Mouse (Mus musculus): ENCODE results near the gene Pappa2.

DNA sequence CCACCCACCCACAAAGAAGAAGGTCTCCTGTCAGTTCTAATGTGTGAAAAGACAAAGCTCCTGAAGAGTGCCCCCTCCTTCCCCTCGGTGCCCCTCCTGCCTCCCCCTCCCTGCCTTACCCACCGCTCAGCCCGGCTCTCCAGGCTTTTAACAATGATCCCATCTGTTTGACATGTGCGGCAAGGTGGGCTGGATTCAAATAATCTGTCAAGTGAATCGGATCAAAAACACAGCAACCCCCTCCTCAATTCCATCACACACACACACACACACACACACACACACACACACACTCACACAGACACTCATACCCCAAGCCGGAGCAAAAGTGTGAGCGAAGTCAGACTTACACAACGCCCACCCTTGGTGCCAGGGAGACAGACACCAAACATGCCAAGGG lies 19.7 kb downstream of the Pappa2 start:
- TF ChIP-seq EP300 (optimal IDR thresholded peaks at IDR 0.05) (no peak), CTCF (IDR thresholded peaks at IDR 0.05; ENCODE audit: low read depth) (no peak)

Measured in stomach, postnatal 0 days (tissue).